Mouse (Mus musculus): ENCODE results near the gene Rhbdf2.

Gene Rhbdf2

GRCm38 (mm10) chr11:116580711-116581375 lies 46.0 kb downstream of the Rhbdf2 start:
- in situ Hi-C loops (cut with MboI; ENCODE audit: low pct_unique_long_range_greater_than_20kb in 1 of 2, low sequenced_read_pairs in 2 of 2, unreplicated experiment in 1 of 2): no loop called here

GRCm38 (mm10) chr11:116580031-116580652 lies 46.7 kb downstream of the Rhbdf2 start:
- in situ Hi-C loops (cut with MboI; ENCODE audit: low pct_unique_long_range_greater_than_20kb in 1 of 2, low sequenced_read_pairs in 2 of 2, unreplicated experiment in 1 of 2): no loop called here

GRCm38 (mm10) chr11:116579280-116579679 lies 47.5 kb downstream of the Rhbdf2 start:
- in situ Hi-C loops (cut with MboI; ENCODE audit: low pct_unique_long_range_greater_than_20kb in 1 of 2, low sequenced_read_pairs in 2 of 2, unreplicated experiment in 1 of 2): no loop called here

- in situ Hi-C loops (cut with MboI; ENCODE audit: low pct_unique_long_range_greater_than_20kb in 1 of 2, low sequenced_read_pairs in 2 of 2, unreplicated experiment in 1 of 2): no loop called here
Measured at GRCm38 (mm10) chr11:116575396-116575795, 51.4 kb downstream of the Rhbdf2 start.

GRCm38 (mm10) chr11:116574982-116575381 lies 51.8 kb downstream of the Rhbdf2 start:
- in situ Hi-C loops (cut with MboI; ENCODE audit: low pct_unique_long_range_greater_than_20kb in 1 of 2, low sequenced_read_pairs in 2 of 2, unreplicated experiment in 1 of 2): no loop called here

GRCm38 (mm10) chr11:116574486-116574885 lies 52.3 kb downstream of the Rhbdf2 start:
- in situ Hi-C loops (cut with MboI; ENCODE audit: low pct_unique_long_range_greater_than_20kb in 1 of 2, low sequenced_read_pairs in 2 of 2, unreplicated experiment in 1 of 2): no loop called here

GRCm38 (mm10) chr11:116572756-116573543 lies 53.9 kb downstream of the Rhbdf2 start:
- in situ Hi-C loops (cut with MboI; ENCODE audit: low pct_unique_long_range_greater_than_20kb in 1 of 2, low sequenced_read_pairs in 2 of 2, unreplicated experiment in 1 of 2): no loop called here

- in situ Hi-C loops (cut with MboI; ENCODE audit: low pct_unique_long_range_greater_than_20kb in 1 of 2, low sequenced_read_pairs in 2 of 2, unreplicated experiment in 1 of 2): no loop called here
Measured at GRCm38 (mm10) chr11:116571767-116572679, 54.8 kb downstream of the Rhbdf2 start.

- in situ Hi-C loops (cut with MboI; ENCODE audit: low pct_unique_long_range_greater_than_20kb in 1 of 2, low sequenced_read_pairs in 2 of 2, unreplicated experiment in 1 of 2): no loop called here
Measured at GRCm38 (mm10) chr11:116570821-116571220, 56.0 kb downstream of the Rhbdf2 start.

- in situ Hi-C loops (cut with MboI; ENCODE audit: low pct_unique_long_range_greater_than_20kb in 1 of 2, low sequenced_read_pairs in 2 of 2, unreplicated experiment in 1 of 2): no loop called here
Measured at GRCm38 (mm10) chr11:116567531-116567930, 59.3 kb downstream of the Rhbdf2 start.

- in situ Hi-C loops (cut with MboI; ENCODE audit: low pct_unique_long_range_greater_than_20kb in 1 of 2, low sequenced_read_pairs in 2 of 2, unreplicated experiment in 1 of 2): no loop called here
Measured at GRCm38 (mm10) chr11:116565283-116566041, 61.4 kb downstream of the Rhbdf2 start.

- in situ Hi-C loops (cut with MboI; ENCODE audit: low pct_unique_long_range_greater_than_20kb in 1 of 2, low sequenced_read_pairs in 2 of 2, unreplicated experiment in 1 of 2): no loop called here
Measured at GRCm38 (mm10) chr11:116556308-116556707, 70.5 kb downstream of the Rhbdf2 start.

GRCm38 (mm10) chr11:116555572-116555971 lies 71.2 kb downstream of the Rhbdf2 start:
- in situ Hi-C loops (cut with MboI; ENCODE audit: low pct_unique_long_range_greater_than_20kb in 1 of 2, low sequenced_read_pairs in 2 of 2, unreplicated experiment in 1 of 2): no loop called here

GRCm38 (mm10) chr11:116554171-116554878 lies 72.5 kb downstream of the Rhbdf2 start:
- in situ Hi-C loops (cut with MboI; ENCODE audit: low pct_unique_long_range_greater_than_20kb in 1 of 2, low sequenced_read_pairs in 2 of 2, unreplicated experiment in 1 of 2): no loop called here

GRCm38 (mm10) chr11:116552194-116552593 lies 74.6 kb downstream of the Rhbdf2 start:
- in situ Hi-C loops (cut with MboI; ENCODE audit: low pct_unique_long_range_greater_than_20kb in 1 of 2, low sequenced_read_pairs in 2 of 2, unreplicated experiment in 1 of 2): no loop called here

- in situ Hi-C loops (cut with MboI; ENCODE audit: low pct_unique_long_range_greater_than_20kb in 1 of 2, low sequenced_read_pairs in 2 of 2, unreplicated experiment in 1 of 2): no loop called here
Measured at GRCm38 (mm10) chr11:116550748-116551147, 76.1 kb downstream of the Rhbdf2 start.

GRCm38 (mm10) chr11:116549273-116550038 lies 77.4 kb downstream of the Rhbdf2 start:
- in situ Hi-C loops (cut with MboI; ENCODE audit: low pct_unique_long_range_greater_than_20kb in 1 of 2, low sequenced_read_pairs in 2 of 2, unreplicated experiment in 1 of 2): no loop called here

Measured in mouse embryonic stem cell (cell line).